Mouse (Mus musculus): ENCODE data around the gene Ptpn21.

Gene Ptpn21

GRCm38 (mm10) chr12:98628260-98628970, 108.8 kb downstream of the Ptpn21 start:
- no peak for DNase-seq

- peak; percentile 89 for DNase-seq
Measured at GRCm38 (mm10) chr12:98627392-98628259, 109.6 kb downstream of the Ptpn21 start, which contains the start of gene Spata7. TSS of gene Spata7 (plus strand) at chr12:98628157.
